Mouse (Mus musculus) liver, embryonic 11.5 days (tissue): ENCODE measurements around the gene Ofd1. TPM values are rescaled to one million over a fixed set of nuclear protein-coding genes. Genes with fewer than 3 reads are reported as not detected.

Source experiments
- ATAC-seq: fragments of 200-750 bp; cut with Nextera tagmentation; replicated peaks from 2 replicates; pipeline ENCODE4 v1.8.0; 2017; ENCODE audit warnings: moderate number of reproducible peaks, mild to moderate bottlenecking, moderate TSS enrichment, moderate library complexity; ENCODE audit not compliant: low FRiP score
- DNase-seq: peaks from one replicate; pipeline ENCODE4 v3.0.0-alpha.2; 2017; ENCODE audit warnings: low spot score
- H3K27ac ChIP-seq: fragments of 300-500 bp; sonication (generic); 2 replicates; pipeline ENCODE4 v1.5.1; 2014; ENCODE audit warnings: mild to moderate bottlenecking, low read depth, low read length, control low read depth
- H3K27me3 ChIP-seq: fragments of 300-500 bp; sonication (generic); replicated peaks from 2 replicates; pipeline ENCODE4 v1.6.1; 2014; ENCODE audit warnings: low read length, mixed read lengths; ENCODE audit not compliant: control insufficient read depth, insufficient read depth
- H3K36me3 ChIP-seq: fragments of 300-500 bp; sonication (generic); 2 replicates; pipeline ENCODE4 v1.6.1; 2014; ENCODE audit warnings: mild to moderate bottlenecking, low read length, moderate library complexity, mixed read lengths; ENCODE audit not compliant: control insufficient read depth, insufficient read depth
- H3K4me1 ChIP-seq: fragments of 300-500 bp; sonication (generic); replicated peaks from 2 replicates; pipeline ENCODE4 v1.6.1; 2014; ENCODE audit warnings: low read length, mixed read lengths; ENCODE audit not compliant: control insufficient read depth, insufficient read depth
- H3K4me2 ChIP-seq: fragments of 300-500 bp; sonication (generic); 2 replicates; pipeline ENCODE4 v1.6.1; 2014; ENCODE audit warnings: mild to moderate bottlenecking, control low read depth, moderate library complexity
- H3K4me3 ChIP-seq: fragments of 300-500 bp; sonication (generic); 2 replicates; pipeline ENCODE4 v1.5.1; 2014; ENCODE audit warnings: low read depth, low read length, control low read depth
- H3K9ac ChIP-seq: fragments of 300-500 bp; sonication (generic); 2 replicates; pipeline ENCODE4 v1.6.1; 2014; ENCODE audit warnings: low read depth, low read length, control low read depth
- H3K9me3 ChIP-seq: fragments of 300-500 bp; sonication (generic); 2 replicates; pipeline ENCODE4 v1.6.1; 2016; ENCODE audit warnings: low read length, inconsistent platforms, mixed read lengths; ENCODE audit not compliant: control insufficient read depth
- WGBS: fragments of 180-500 bp; shearing (Covaris S2); extraction: QIAGEN DNeasy Blood & Tissue Kit; methylation state at CpG from one replicate; pipeline ENCODE4 v1.1.7; 2014; 5-methylcytosine and 5-hydroxymethylcytosine counted together
- polyA plus RNA-seq: library from polyadenylated mRNA; unstranded; fragments of >200 nt; fragmentation: Nextera tagmentation; extraction: Ambion mirVana; gene quantifications from 2 replicates; pipeline ENCODE4 v1.2.1, GENCODE M21; 2014

Gene Ofd1
- polyA plus RNA-seq, 1 experiment from 2014 or later: 6.9 TPM

DNA sequence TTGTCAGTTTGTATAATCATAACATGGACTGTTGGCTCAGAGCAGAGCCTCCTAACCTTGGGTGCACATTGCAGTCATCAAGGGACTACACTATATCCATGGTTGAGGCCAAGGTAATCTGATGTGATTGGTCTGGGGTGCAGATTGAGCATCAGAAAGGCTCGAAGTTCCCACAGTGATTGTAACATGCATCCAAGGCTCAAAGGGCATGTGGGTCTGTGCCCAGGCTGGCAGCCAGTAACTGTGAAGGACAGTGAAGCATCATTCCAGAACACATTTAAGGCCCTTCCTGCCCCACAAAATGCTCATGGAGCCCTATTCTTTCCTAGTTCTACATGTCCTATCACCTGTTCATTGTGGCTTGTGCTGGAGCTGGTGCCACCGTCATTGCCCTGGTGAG lies 56.9 kb downstream of the Ofd1 start:
- Histone ChIP-seq H3K9ac (no peak overlapping the region), H3K4me1 (no peaks in the 10 kb centered on the region), H3K9me3 (no peaks in the 10 kb centered on the region), H3K4me2 (no peak overlapping the region), H3K27ac (no peak overlapping the region), H3K27me3 (peaks cover 5% of the 10 kb centered on the region), H3K36me3 (no peaks in the 10 kb centered on the region), H3K4me3 (no peak overlapping the region)
- ATAC-seq: no peak
- WGBS: 79% methylated on average over 2 of the region's 2 CpGs
- DNase-seq: no peak

- Histone ChIP-seq H3K4me2 (no peak overlapping the region), H3K9me3 (no peaks in the 10 kb centered on the region), H3K27me3 (peaks cover 8% of the 10 kb centered on the region; the same call in 1 of the 2 replicates), H3K4me3 (no peak overlapping the region), H3K4me1 (no peaks in the 10 kb centered on the region), H3K27ac (no peak overlapping the region), H3K9ac (no peak overlapping the region), H3K36me3 (no peaks in the 10 kb centered on the region)
- ATAC-seq: no peak
- WGBS: 85% methylated on average over 5 of the region's 5 CpGs
- DNase-seq: no peak
Measured at GRCm38 (mm10) chrX:166378652-166379051, 61.9 kb downstream of the Ofd1 start.

- no peak overlapping the region for H3K4me2 ChIP-seq
- peaks cover 12% of the 10 kb centered on the region; the same call in 1 of the 2 replicates for H3K27me3 ChIP-seq
- H3K9me3 ChIP-seq: no peaks in the 10 kb centered on the region
- ATAC-seq (no peak), DNase-seq (no peak)
- no peaks in the 10 kb centered on the region for H3K4me1 ChIP-seq
- no peak overlapping the region for H3K27ac ChIP-seq
- H3K9ac ChIP-seq: no peak overlapping the region
- H3K4me3 ChIP-seq: no peak overlapping the region
- no peaks in the 10 kb centered on the region for H3K36me3 ChIP-seq
- WGBS: 64% methylated on average over 9 of the region's 9 CpGs
Measured at GRCm38 (mm10) chrX:166376681-166377328, 63.7 kb downstream of the Ofd1 start.

DNA sequence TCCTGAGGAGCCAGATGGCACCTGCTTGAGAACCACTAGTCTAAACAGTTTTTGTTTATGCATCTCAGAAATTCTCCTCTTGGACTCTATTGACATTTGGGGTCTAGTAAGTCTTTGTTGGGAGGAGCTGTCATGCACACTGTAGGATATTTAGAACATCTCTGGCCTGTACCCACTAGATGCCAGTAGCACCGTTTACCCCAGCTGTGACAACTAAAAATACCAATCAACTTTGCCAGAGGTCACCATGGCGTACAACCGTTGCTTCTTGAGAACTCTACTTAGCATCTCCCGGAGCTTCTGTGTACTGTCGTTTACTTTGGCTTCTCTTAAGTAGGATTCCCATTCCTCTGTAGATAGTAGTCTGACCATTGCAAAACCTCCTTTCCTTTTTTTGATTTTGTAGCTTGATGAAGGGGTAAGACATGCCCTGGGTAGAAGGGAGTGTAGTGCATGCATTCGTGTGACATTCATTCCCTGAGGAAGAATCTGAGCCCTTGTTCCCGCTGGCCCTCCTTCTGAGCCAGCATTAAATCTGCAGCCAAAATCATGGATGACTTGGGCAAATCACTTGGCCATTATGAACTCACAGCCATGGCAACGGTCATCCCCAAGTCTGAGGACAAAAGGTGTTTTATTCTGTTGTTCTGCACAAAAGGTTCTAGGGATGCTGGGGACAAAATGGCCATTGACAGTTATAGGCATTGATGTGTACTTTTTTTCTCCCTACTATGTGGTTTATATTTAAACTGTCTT lies 74.9 kb downstream of the Ofd1 start:
- ATAC-seq: no peak
- H3K36me3 ChIP-seq: no peaks in the 10 kb centered on the region
- no peak for DNase-seq
- no peak overlapping the region for H3K27ac ChIP-seq
- H3K4me2 ChIP-seq: no peak overlapping the region
- peaks cover 9% of the 10 kb centered on the region for H3K27me3 ChIP-seq
- WGBS: 82% methylated on average over 8 of the region's 8 CpGs
- no peaks in the 10 kb centered on the region for H3K9me3 ChIP-seq
- H3K4me3 ChIP-seq: no peak overlapping the region
- H3K9ac ChIP-seq: no peak overlapping the region
- no peaks in the 10 kb centered on the region for H3K4me1 ChIP-seq

- Histone ChIP-seq H3K4me1 (no peaks in the 10 kb centered on the region), H3K27ac (no peak overlapping the region), H3K9me3 (no peaks in the 10 kb centered on the region), H3K4me2 (no peak overlapping the region), H3K4me3 (no peak overlapping the region), H3K9ac (no peak overlapping the region), H3K27me3 (peaks cover 5% of the 10 kb centered on the region), H3K36me3 (no peaks in the 10 kb centered on the region)
- ATAC-seq (no peak), DNase-seq (no peak)
- 67% methylated on average over 4 of the region's 4 CpGs for WGBS
Measured at GRCm38 (mm10) chrX:166360455-166360854, 80.0 kb downstream of the Ofd1 start.

DNA sequence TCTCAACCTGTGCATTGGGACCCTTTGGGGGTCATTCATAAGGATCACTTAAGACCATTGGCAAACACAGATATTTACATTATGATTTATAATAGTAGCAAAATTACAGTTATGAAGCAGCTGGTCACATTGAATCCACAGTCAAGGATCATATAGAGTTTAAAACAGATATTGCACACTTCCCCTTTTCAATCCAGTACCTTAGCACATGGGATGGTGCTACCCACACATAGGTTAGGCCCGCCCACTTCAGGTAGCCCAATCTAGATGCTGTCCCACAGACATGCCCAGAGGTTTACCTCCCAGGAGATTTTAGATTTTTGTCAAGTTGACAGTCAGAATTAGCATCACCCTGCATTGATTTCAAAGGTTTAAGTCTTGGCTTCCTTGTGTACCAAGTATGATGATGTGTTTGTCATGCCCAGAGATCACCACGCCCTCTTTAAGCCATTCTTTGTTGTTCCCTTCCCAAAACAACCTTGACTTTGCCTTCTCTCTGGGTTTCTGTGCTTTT lies 80.5 kb downstream of the Ofd1 start:
- H3K4me3 ChIP-seq: no peak overlapping the region
- DNase-seq (no peak), ATAC-seq (no peak)
- H3K9me3 ChIP-seq: no peaks in the 10 kb centered on the region
- H3K9ac ChIP-seq: no peak overlapping the region
- no peaks in the 10 kb centered on the region for H3K4me1 ChIP-seq
- no peak overlapping the region for H3K27ac ChIP-seq
- H3K4me2 ChIP-seq: no peak overlapping the region
- no peaks in the 10 kb centered on the region for H3K36me3 ChIP-seq
- peaks cover 5% of the 10 kb centered on the region for H3K27me3 ChIP-seq
- WGBS: 64% methylated on average over 2 of the region's 2 CpGs

- Histone ChIP-seq H3K27ac (no peak overlapping the region), H3K36me3 (no peaks in the 10 kb centered on the region), H3K4me2 (no peak overlapping the region), H3K4me1 (no peaks in the 10 kb centered on the region), H3K9ac (no peak overlapping the region), H3K4me3 (no peak overlapping the region), H3K9me3 (no peaks in the 10 kb centered on the region), H3K27me3 (peaks cover 5% of the 10 kb centered on the region)
- DNase-seq (no peak), ATAC-seq (no peak)
- 67% methylated on average over 2 of the region's 2 CpGs for WGBS
Measured at GRCm38 (mm10) chrX:166358955-166359354, 81.5 kb downstream of the Ofd1 start.

GRCm38 (mm10) chrX:166356276-166356675 lies 84.2 kb downstream of the Ofd1 start:
- 90% methylated on average over 3 of the region's 3 CpGs for WGBS
- Histone ChIP-seq H3K9ac (no peak overlapping the region), H3K27me3 (peaks cover 7% of the 10 kb centered on the region), H3K36me3 (no peaks in the 10 kb centered on the region), H3K27ac (no peak overlapping the region), H3K9me3 (no peaks in the 10 kb centered on the region), H3K4me1 (no peaks in the 10 kb centered on the region), H3K4me3 (no peak overlapping the region), H3K4me2 (no peak overlapping the region)
- DNase-seq (no peak), ATAC-seq (no peak)

GRCm38 (mm10) chrX:166354913-166355312 lies 85.6 kb downstream of the Ofd1 start:
- WGBS: 54% methylated on average over 1 of the region's 1 CpGs

More at GRCm38 (mm10) chrX:166354913-166355312, 85.6 kb downstream of the Ofd1 start:
- ATAC-seq (no peak), DNase-seq (no peak)
- H3K36me3 ChIP-seq: no peaks in the 10 kb centered on the region
- no peaks in the 10 kb centered on the region for H3K9me3 ChIP-seq
- H3K27ac ChIP-seq: no peak overlapping the region
- H3K4me2 ChIP-seq: no peak overlapping the region
- H3K9ac ChIP-seq: no peak overlapping the region
- H3K4me3 ChIP-seq: no peak overlapping the region
- H3K4me1 ChIP-seq: no peaks in the 10 kb centered on the region
- peaks cover 2% of the 10 kb centered on the region; the same call in 1 of the 2 replicates for H3K27me3 ChIP-seq
